Mouse (Mus musculus) CH12.LX (cell line): Measurements from ENCODE around the gene Hoxb8.

Experiments
- BHLHE40 ChIP-seq: IDR thresholded peaks from 2 replicates; pipeline ENCODE4 v1.6.1; 2011; ENCODE audit warnings: mild to moderate bottlenecking, low read depth, low read length, improper control_type of control experiment
- CHD1 ChIP-seq: IDR thresholded peaks from 2 replicates; pipeline ENCODE4 v1.6.1; 2012; ENCODE audit warnings: low read depth, low read length, improper control_type of control experiment, inconsistent platforms
- CTCF ChIP-seq, 2 experiments: IDR thresholded peaks in 1 of 2; conservative IDR thresholded peaks in 1 of 2; 2 replicates each; pipeline ENCODE4 v1.5.1; 2011 to 2012; ENCODE audit warnings: low read depth in 2 of 2, low read length in 2 of 2, improper control_type of control experiment in 1 of 2, inconsistent platforms in 1 of 2, mild to moderate bottlenecking in 1 of 2, moderate library complexity in 1 of 2
- E2F4 ChIP-seq: IDR thresholded peaks from 2 replicates; pipeline ENCODE4 v1.6.1; 2011; ENCODE audit warnings: low read depth, low read length, improper control_type of control experiment; ENCODE audit not compliant: insufficient replicate concordance
- EP300 ChIP-seq: IDR thresholded peaks from 2 replicates; pipeline ENCODE4 v1.6.1; 2011; ENCODE audit warnings: low read length, improper control_type of control experiment
- ETS1 ChIP-seq: conservative IDR thresholded peaks from 2 replicates; pipeline ENCODE4 v1.6.1; 2012; ENCODE audit warnings: low read depth, mild to moderate bottlenecking, inconsistent platforms, low read length, improper control_type of control experiment, moderate library complexity
- JUN ChIP-seq: IDR thresholded peaks from 2 replicates; pipeline ENCODE4 v1.6.1; 2011; ENCODE audit warnings: low read depth, mild to moderate bottlenecking, low read length, improper control_type of control experiment, moderate library complexity; ENCODE audit not compliant: insufficient read depth
- MAX ChIP-seq: IDR thresholded peaks from 2 replicates; pipeline ENCODE4 v1.6.1; 2011; ENCODE audit warnings: low read length, improper control_type of control experiment
- NELFE ChIP-seq: IDR thresholded peaks from 2 replicates; pipeline ENCODE4 v1.6.1; 2011; ENCODE audit warnings: low read depth, low read length, improper control_type of control experiment
- POLR2A ChIP-seq: IDR thresholded peaks from 2 replicates; pipeline ENCODE4 v1.6.1; 2011; ENCODE audit warnings: low read depth, mild to moderate bottlenecking, improper control_type of control experiment, low read length
- TBP ChIP-seq: conservative IDR thresholded peaks from 2 replicates; pipeline ENCODE4 v1.6.1; 2011; ENCODE audit warnings: low read depth, low read length, improper control_type of control experiment
- TCF12 ChIP-seq: IDR thresholded peaks from 2 replicates; pipeline ENCODE4 v1.6.1; 2014; ENCODE audit warnings: low read depth, mild to moderate bottlenecking, inconsistent platforms, low read length, improper control_type of control experiment

GRCm38 (mm10) chr11:96289293-96289692, 7.6 kb downstream of the Hoxb8 start:
- no peak for TF ChIP-seq POLR2A
- no peak for TF ChIP-seq NELFE
- no peak for TF ChIP-seq EP300
- no peak for TF ChIP-seq E2F4
- no peak for TF ChIP-seq BHLHE40
- no peak for TF ChIP-seq JUN
- no peak for TF ChIP-seq ETS1
- TF ChIP-seq CTCF (conservative IDR thresholded peaks at IDR 0.05 in 1 of 2, IDR thresholded peaks at IDR 0.05 in 1 of 2; ENCODE audit: low read depth in 2 of 2, low read length in 2 of 2): no peak
- TF ChIP-seq MAX: no peak
- no peak for TF ChIP-seq CHD1
- TF ChIP-seq TCF12: no peak
- TF ChIP-seq TBP: no peak
